26 mouse cellular contexts compared by ENCODE assay signal in the genomic region with DNA sequence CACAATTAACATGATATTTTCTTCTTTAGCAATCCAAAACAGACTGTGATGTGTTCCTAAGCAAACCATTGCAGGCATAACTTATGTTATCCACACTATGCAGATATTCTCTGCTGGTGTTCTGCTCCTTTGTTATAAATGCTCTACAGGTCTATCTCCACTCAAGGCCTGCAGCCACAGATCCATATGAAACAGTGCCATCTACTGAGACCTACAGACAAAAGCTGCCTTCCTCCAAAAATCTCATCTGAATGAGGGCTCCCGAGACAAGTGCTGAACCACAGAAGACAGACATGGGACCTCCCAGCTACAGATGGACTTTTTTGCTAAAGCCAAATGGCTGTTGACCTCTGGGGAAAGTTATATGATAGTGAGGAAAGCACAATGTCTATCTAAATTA.
DNase-seq lines count a peak whose midpoint lies in the region; ATAC-seq and TF ChIP-seq lines count a peak whose summit lies in the region.
"Had no signal": no experiment of that assay in that cellular context is flagged by ENCODE, and none has a peak within 500 bp of the region (broad histone marks: within the 10 kb centered on the region; RNA-seq: fewer than 3 reads in every experiment).

No protein-coding gene starts in this region.

- H3K27me3 ChIP-seq in embryonic facial prominence, embryonic 14.5 days (replicated peaks; ENCODE audit: control insufficient read depth, insufficient read depth, low read length), result no peaks in the 10 kb centered on the region
- no peaks in the 10 kb centered on the region for H3K27me3 ChIP-seq in embryonic facial prominence, embryonic 10.5 days (replicated peaks; ENCODE audit: low read depth, poor library complexity, severe bottlenecking)
- H3K27me3 ChIP-seq in intestine, postnatal 0 days (replicated peaks; ENCODE audit: control insufficient read depth, insufficient read depth, low read length), result no peaks in the 10 kb centered on the region
- no peaks in the 10 kb centered on the region for H3K27me3 ChIP-seq in intestine, embryonic 15.5 days (replicated peaks)
- H3K27me3 ChIP-seq: hindbrain, embryonic 12.5 days; neural tube, embryonic 15.5 days; stomach, embryonic 15.5 days had no signal

- no peak overlapping the region for H3K4me2 ChIP-seq in embryonic facial prominence, embryonic 14.5 days (ENCODE audit: low read depth, low read length)
- no peak overlapping the region for H3K4me2 ChIP-seq in intestine, postnatal 0 days (replicated peaks; ENCODE audit: low read depth)
- H3K4me2 ChIP-seq in intestine, embryonic 15.5 days (replicated peaks), result no peak overlapping the region
- H3K4me2 ChIP-seq: heart, embryonic 11.5 days; hindbrain, embryonic 12.5 days; neural tube, embryonic 15.5 days; stomach, embryonic 15.5 days had no signal

- peak; percentile 3 for DNase-seq in embryonic facial prominence, embryonic 14.5 days (ENCODE audit: low spot score)
- DNase-seq in embryonic facial prominence, embryonic 10.5 days (ENCODE audit: low spot score), result no peak
- DNase-seq in 3T3-L1 (ENCODE audit: low read depth, low spot score) (peak; percentile 52), adipocyte (ENCODE audit: low spot score) (peak; percentile 39)
- no peak for DNase-seq in neural tube, embryonic 10.5 days (ENCODE audit: extremely low spot score, low spot score)
- DNase-seq: adrenal gland, postnatal 14 days; cerebellum, adult 8-10 months; gastrocnemius, postnatal 36 days; heart, postnatal 14 days; kidney, adult 2 months; kidney, postnatal 14 days; layer of hippocampus, postnatal 36 days; thymus, adult 18-20 months; thymus, postnatal 36 days had no signal

- H3K9ac ChIP-seq in embryonic facial prominence, embryonic 14.5 days (ENCODE audit: low read depth, low read length), result no peak overlapping the region
- no peak overlapping the region for H3K9ac ChIP-seq in intestine, postnatal 0 days (ENCODE audit: low read depth, low read length)
- H3K9ac ChIP-seq in intestine, embryonic 15.5 days, result no peak overlapping the region
- H3K9ac ChIP-seq: hindbrain, embryonic 12.5 days; liver, embryonic 14.5 days; neural tube, embryonic 15.5 days; stomach, embryonic 15.5 days had no signal

- WGBS in embryonic facial prominence, embryonic 14.5 days, result 74% methylated on average over 1 of the region's 1 CpGs
- WGBS in embryonic facial prominence, embryonic 10.5 days, result 86% methylated on average over 1 of the region's 1 CpGs
- WGBS in intestine, postnatal 0 days, result 70% methylated on average over 1 of the region's 1 CpGs
- 73% methylated on average over 1 of the region's 1 CpGs for WGBS in intestine, embryonic 15.5 days

- no peak overlapping the region for H3K4me3 ChIP-seq in embryonic facial prominence, embryonic 14.5 days (ENCODE audit: low read depth, low read length)
- no peak overlapping the region for H3K4me3 ChIP-seq in embryonic facial prominence, embryonic 10.5 days
- H3K4me3 ChIP-seq in intestine, postnatal 0 days (ENCODE audit: low read depth, low read length), result no peak overlapping the region
- no peak overlapping the region for H3K4me3 ChIP-seq in intestine, embryonic 15.5 days (replicated peaks)
- H3K4me3 ChIP-seq: forebrain, embryonic 10.5 days; hindbrain, embryonic 12.5 days; midbrain, embryonic 10.5 days; neural tube, embryonic 15.5 days; stomach, embryonic 15.5 days had no signal

- H3K4me1 ChIP-seq in embryonic facial prominence, embryonic 14.5 days (ENCODE audit: control insufficient read depth, insufficient read depth, low read length), result no peaks in the 10 kb centered on the region
- H3K4me1 ChIP-seq in embryonic facial prominence, embryonic 10.5 days, result no peaks in the 10 kb centered on the region
- no peaks in the 10 kb centered on the region for H3K4me1 ChIP-seq in intestine, postnatal 0 days (replicated peaks; ENCODE audit: control insufficient read depth, insufficient read depth, low read length)
- H3K4me1 ChIP-seq in intestine, embryonic 15.5 days (replicated peaks), result no peaks in the 10 kb centered on the region
- H3K4me1 ChIP-seq: forebrain, embryonic 10.5 days; hindbrain, embryonic 12.5 days; midbrain, embryonic 10.5 days; neural tube, embryonic 15.5 days; stomach, embryonic 15.5 days had no signal

- no peaks in the 10 kb centered on the region for H3K9me3 ChIP-seq in embryonic facial prominence, embryonic 14.5 days (ENCODE audit: control insufficient read depth, low read length)
- peaks cover 17% of the 10 kb centered on the region; the same call in 1 of the 2 replicates for H3K9me3 ChIP-seq in embryonic facial prominence, embryonic 10.5 days
- H3K9me3 ChIP-seq in intestine, postnatal 0 days (ENCODE audit: control insufficient read depth), result no peaks in the 10 kb centered on the region
- no peaks in the 10 kb centered on the region for H3K9me3 ChIP-seq in intestine, embryonic 15.5 days
- H3K9me3 ChIP-seq: neural tube, embryonic 15.5 days; stomach, embryonic 15.5 days had no signal

- TF ChIP-seq CTCF in intestine, postnatal 0 days (IDR thresholded peaks at IDR 0.05; ENCODE audit: low read depth), result 0 out of 2 replicates have a peak, but pooled peaks have one; percentile 4

- H3K27ac ChIP-seq in embryonic facial prominence, embryonic 14.5 days (replicated peaks; ENCODE audit: low read depth, low read length), result no peak overlapping the region
- no peak overlapping the region for H3K27ac ChIP-seq in embryonic facial prominence, embryonic 10.5 days (replicated peaks)
- no peak overlapping the region for H3K27ac ChIP-seq in intestine, postnatal 0 days (ENCODE audit: low read depth, low read length)
- no peak overlapping the region for H3K27ac ChIP-seq in intestine, embryonic 15.5 days
- H3K27ac ChIP-seq: forebrain, embryonic 10.5 days; hindbrain, embryonic 12.5 days; liver, embryonic 14.5 days; macrophage; midbrain, embryonic 10.5 days; neural tube, embryonic 15.5 days; stomach, embryonic 15.5 days had no signal

- ATAC-seq in embryonic facial prominence, embryonic 14.5 days (ENCODE audit: low read depth), result no peak
- ATAC-seq in intestine, postnatal 0 days, result no peak
- ATAC-seq in intestine, embryonic 15.5 days, result no peak
- ATAC-seq: CD4-positive, CD25-positive, alpha-beta regulatory T cell, adult 4 months; lung, postnatal 0 days had no signal

- no peaks in the 10 kb centered on the region for H3K36me3 ChIP-seq in embryonic facial prominence, embryonic 14.5 days (ENCODE audit: control insufficient read depth, insufficient read depth, low read length)
- H3K36me3 ChIP-seq in embryonic facial prominence, embryonic 10.5 days (replicated peaks), result no peaks in the 10 kb centered on the region
- H3K36me3 ChIP-seq in intestine, postnatal 0 days (ENCODE audit: control insufficient read depth, insufficient read depth), result no peaks in the 10 kb centered on the region
- no peaks in the 10 kb centered on the region for H3K36me3 ChIP-seq in intestine, embryonic 15.5 days
- H3K36me3 ChIP-seq: forebrain, embryonic 10.5 days; hindbrain, embryonic 12.5 days; midbrain, embryonic 10.5 days; stomach, embryonic 15.5 days had no signal

Comparison
In these comparisons a context has a peak if more than half of its experiments do, and no peak if none do; other contexts are left out.
1. DNase-seq: peak in embryonic facial prominence, embryonic 14.5 days (single experiment), 3T3-L1 (single experiment) and adipocyte (single experiment); none in embryonic facial prominence, embryonic 10.5 days (single experiment) and neural tube, embryonic 10.5 days (single experiment).